Mouse (Mus musculus): ENCODE measurements around the gene Hist1h3g. TPM values are rescaled to one million over a fixed set of nuclear protein-coding genes. Genes with fewer than 3 reads are reported as not detected.
"Not testable (repeated sequence)": the region's sequence is repeated elsewhere in the genome, so short reads cannot be mapped to it uniquely, and the experiment has no call there.

Hist1h3g gene
- total RNA-seq, 2 experiments from 2014 or later = 246 to 363 TPM

DNA sequence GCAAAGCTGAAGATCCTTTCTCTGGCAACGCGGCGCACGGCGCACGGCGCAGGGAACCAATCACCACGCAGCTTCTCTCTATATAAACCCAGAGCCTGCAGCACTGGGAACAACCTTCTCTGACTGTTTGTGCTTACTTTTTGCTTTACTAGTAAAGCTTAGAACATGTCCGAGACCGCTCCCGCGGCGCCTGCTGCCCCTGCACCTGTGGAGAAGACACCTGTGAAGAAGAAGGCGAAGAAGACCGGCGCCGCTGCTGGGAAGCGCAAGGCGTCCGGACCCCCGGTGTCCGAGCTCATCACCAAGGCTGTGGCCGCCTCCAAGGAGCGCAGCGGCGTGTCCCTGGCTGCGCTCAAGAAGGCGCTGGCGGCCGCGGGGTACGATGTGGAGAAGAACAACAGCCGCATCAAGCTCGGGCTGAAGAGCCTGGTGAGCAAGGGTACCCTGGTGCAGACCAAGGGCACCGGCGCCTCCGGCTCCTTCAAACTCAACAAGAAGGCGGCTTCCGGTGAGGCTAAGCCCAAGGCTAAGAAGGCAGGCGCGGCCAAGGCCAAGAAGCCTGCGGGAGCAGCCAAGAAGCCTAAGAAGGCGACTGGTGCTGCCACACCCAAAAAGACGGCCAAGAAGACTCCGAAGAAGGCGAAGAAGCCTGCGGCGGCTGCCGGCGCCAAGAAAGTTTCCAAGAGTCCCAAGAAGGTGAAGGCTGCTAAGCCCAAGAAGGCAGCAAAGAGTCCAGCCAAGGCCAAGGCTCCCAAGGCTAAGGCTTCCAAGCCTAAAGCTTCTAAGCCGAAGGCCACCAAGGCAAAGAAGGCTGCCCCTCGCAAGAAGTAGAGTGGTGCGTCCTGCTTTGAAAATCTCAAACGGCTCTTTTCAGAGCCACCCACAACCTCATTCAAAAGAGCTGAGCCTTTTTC is 20.0 kb downstream of the Hist1h3g start:
- ATAC-seq (replicated peaks; ENCODE audit: poor library complexity) = peak; percentile 57

DNA sequence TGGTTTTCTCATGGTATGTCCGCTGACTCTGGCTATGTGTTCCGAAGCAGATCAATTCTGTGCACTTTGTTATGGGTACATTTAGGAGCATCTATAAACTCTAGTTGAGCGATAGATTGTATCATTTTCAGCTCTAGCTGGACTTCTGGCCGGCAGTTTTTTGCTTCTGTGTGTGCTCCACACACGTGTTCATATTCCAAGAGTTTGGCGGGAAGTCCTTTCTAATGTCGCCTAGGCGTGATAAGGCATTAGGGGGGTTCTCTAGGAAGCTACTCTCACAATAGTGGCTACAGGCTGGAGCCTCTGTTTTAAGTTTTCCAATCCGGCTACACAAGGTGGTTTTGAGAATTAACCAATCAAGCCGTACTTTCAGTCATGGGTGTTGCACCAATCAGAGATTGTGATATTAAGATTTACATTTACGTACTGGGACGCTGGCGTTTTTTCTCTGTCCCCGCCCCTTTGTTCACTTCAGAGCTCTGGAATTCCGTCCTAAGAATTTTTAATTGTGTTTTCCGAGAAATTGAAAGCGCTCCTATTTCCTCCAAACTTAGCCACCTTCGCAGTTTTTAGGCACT is 20.7 kb downstream of the Hist1h3g start:
- ATAC-seq (replicated peaks; ENCODE audit: poor library complexity) = peak; percentile 47

DNA sequence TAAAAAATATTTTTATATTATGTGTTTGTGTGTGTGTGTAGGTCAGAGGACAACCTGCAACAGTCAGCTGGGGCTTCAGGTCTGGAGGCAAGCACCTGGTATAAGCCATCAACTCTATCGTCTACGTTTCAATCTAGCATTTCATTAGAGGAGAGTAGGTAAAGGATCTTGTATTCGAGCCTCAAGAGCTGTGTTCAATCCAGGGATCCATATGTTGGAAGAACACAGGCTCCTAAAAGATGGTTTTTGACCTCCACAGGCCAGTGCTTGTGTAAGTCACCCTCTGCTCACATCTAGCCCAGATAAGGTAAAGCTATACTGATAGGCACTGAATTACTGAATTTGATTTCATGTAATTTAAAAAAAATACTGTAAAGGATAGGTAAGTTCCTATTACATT is 21.7 kb downstream of the Hist1h3g start:
- ATAC-seq (replicated peaks; ENCODE audit: poor library complexity) = no peak

DNA sequence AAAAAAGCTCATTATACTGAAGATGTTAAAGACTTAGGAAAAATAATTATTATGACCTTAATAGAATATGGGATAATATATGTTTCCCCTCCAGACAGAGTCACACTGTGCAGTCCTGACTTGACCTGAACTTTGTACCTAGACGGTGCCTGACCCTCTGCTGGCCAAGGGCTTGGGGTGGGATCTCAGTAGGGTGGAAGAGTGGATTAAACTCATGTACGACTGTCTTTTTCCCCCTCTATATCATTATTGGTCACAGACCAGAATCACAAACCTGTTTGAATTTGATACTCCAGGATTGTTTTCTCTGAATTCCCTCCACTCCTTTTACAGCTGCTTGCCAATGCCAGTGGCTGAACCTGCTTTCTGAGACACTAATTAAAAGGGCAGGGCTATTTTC is 25.5 kb downstream of the Hist1h3g start:
- ATAC-seq (replicated peaks; ENCODE audit: poor library complexity) = not testable (repeated sequence)

DNA sequence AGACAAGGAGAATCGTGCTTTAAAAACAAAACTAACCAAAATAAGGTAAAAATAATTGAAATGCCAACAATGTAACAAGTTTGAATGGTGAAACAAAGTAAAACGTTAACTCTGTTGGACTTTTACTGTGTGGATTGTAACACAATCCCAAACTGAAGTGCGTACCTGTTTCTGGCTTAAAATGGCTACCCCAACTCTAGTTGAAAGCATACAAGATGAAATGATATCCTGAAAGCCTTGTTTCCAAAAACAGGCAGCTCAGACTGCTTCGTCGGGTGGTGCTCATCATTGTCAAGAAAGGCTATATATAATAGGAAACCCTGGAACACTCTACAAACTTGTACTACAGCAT is 26.3 kb downstream of the Hist1h3g start:
- not testable (repeated sequence) for ATAC-seq (replicated peaks; ENCODE audit: poor library complexity)

DNA sequence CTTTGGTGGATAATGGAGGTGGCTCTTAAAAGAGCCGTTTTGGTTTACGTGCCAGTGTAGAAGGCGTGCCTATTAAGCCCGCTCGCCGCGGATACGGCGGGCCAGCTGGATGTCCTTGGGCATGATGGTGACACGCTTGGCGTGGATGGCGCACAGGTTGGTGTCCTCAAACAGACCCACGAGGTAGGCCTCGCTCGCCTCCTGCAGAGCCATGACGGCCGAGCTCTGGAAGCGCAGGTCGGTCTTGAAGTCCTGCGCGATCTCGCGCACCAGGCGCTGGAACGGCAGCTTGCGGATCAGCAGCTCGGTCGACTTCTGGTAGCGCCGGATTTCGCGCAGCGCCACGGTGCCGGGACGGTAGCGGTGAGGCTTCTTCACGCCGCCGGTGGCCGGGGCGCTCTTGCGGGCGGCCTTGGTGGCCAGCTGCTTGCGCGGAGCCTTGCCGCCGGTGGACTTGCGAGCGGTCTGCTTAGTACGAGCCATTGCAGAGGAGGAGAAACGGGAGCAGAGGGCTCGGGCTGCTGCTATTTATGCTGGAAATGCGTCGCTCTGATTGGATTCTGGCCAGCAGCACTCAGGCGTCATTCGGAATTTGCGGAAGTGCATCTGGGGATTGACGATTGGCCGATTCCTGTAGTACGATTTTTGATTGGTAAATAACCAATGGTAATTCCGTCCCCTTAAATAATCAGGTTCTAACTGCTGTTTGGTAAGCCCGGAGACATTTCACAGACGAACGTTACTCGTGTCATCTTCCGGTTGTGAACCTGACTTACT is 26.8 kb downstream of the Hist1h3g start, which contains the start of gene Hist1h3e:
Gene Hist1h3e (minus strand): TSS at position 487 of the 777 bp plus-strand sequence.
- ATAC-seq (replicated peaks; ENCODE audit: poor library complexity) = peak; percentile 85

DNA sequence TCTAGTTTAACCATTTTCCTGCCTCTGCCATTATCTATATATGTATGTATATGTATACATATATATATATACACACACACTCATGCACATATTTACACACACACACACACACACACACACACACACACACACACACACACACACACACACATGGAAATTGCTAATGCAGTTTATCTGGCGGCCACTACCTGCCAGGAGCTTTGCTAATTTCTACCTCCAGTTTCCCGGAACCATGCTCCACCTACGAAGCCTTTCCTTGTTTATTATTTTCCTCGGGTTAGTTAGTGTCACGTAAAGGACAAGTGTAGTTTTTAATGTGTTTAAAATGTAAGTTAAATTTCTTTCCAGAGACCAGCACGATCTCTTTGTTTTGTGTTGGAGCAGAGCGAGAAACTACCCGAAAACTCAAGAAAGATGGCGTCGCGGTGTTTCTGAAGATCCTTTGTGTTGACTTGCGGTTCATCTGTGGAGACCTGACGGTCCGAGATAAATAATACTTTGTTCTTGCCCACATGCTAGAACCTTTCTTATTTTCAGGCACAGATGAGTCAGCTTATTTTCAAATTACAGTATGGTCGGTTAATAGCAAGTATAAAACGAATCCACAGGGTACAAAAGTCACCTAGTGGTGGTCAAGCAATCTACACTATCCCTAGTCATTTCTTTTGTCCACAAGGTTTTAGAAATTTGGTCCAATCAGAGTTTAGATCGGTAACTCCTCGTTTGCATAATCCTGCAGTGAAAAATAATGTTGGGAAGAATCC is 27.7 kb downstream of the Hist1h3g start:
- ATAC-seq (replicated peaks; ENCODE audit: poor library complexity) = peak; percentile 56

DNA sequence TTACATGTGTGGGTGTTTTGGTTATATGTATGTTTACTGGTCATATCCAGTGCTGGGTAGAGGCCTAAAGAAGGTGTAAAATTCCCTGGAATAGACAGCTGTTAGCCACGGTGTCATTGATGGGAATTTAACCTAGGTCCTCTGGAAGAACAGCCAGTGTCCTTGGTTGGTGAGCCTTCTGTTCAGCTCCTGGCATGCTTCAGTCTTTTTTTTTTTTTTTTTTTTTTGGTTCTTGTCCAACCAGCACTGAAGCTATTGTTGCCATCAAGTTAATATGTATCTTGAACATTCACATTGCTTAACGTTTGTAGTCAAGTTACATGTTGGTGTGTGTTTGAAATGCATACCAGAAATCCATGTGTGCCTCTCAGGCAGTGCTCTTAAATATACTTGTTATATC is 29.3 kb downstream of the Hist1h3g start:
- ATAC-seq (replicated peaks; ENCODE audit: poor library complexity) = no peak

DNA sequence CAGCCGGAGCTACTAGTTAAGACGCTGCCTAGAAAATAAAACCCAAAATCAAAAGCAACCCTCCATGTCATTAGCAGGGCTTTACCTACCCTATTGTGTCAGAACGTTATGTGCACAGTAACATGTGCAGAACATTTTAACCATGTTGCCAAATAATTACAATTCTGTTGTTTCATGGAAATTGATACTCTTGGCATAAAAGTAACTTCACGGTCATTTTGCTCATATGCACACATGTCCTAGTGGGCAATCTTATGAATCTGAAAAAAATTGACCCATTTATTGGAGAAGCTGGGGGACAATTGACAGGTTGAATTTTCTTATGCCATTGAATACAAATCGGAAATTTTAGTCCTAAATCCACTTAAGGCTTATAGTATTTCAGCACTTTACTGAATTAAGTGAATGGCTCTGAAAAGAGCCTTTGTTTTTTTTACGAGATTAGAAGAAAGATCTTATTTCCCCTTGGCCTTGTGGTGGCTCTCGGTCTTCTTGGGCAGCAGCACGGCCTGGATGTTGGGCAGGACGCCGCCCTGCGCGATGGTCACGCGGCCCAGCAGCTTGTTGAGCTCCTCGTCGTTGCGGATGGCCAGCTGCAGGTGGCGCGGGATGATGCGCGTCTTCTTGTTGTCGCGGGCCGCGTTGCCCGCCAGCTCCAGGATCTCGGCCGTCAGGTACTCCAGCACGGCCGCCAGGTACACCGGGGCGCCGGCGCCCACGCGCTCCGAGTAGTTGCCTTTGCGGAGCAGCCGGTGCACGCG is 35.2 kb downstream of the Hist1h3g start:
- ATAC-seq (replicated peaks; ENCODE audit: poor library complexity) = not testable (repeated sequence)

DNA sequence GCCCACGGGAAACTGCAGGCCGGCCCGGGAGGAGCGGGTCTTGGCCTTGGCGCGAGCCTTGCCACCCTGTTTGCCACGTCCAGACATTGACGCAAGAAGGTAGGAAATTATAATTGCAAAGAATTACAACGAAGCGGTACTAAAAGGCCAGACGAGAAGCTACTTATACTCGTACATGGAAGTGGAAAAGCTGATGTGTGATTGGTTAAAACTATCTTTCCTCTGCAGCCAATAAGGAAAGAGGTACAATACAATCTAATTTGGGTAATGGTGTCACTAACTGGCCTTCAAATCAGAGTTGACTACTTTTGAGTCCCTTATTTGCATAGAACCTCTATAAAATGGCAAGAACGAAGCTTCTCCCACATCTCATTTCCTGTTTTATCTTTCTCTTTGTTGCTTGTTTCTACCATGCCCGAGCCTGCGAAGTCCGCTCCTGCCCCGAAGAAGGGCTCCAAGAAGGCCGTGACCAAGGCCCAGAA is 35.8 kb downstream of the Hist1h3g start, which contains the start of the genes Hist1h2ae and Hist1h2bg:
Gene Hist1h2ae (minus strand): TSS at position 199 of the 482 bp plus-strand sequence.
Gene Hist1h2bg (plus strand): TSS at position 375 of the 482 bp plus-strand sequence.
- peak; percentile 72 for ATAC-seq (replicated peaks; ENCODE audit: poor library complexity)

DNA sequence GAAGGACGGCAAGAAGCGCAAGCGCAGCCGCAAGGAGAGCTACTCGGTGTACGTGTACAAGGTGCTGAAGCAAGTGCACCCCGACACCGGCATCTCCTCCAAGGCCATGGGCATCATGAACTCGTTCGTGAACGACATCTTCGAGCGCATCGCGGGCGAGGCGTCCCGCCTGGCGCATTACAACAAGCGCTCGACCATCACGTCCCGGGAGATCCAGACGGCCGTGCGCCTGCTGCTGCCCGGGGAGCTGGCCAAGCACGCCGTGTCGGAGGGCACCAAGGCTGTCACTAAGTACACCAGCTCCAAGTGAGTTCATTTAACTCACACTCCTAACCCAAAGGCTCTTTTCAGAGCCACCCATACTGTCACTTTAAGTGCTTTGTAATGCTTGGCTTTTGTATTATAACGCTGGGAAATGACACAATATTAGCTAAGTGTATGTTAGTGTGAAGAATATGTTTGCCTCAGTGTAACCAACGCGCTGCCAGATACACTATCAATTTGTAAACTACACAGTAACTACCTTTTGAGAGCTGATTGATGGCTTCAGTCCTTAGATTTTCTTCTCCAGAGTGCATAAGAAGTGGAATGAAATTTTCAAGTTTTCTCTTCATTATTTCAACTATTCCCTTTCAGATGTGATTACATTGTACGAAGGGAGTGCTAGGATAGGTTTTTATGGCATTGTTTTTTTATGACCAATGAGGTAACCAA is 36.4 kb downstream of the Hist1h3g start:
- peak; percentile 23 for ATAC-seq (replicated peaks; ENCODE audit: poor library complexity)

DNA sequence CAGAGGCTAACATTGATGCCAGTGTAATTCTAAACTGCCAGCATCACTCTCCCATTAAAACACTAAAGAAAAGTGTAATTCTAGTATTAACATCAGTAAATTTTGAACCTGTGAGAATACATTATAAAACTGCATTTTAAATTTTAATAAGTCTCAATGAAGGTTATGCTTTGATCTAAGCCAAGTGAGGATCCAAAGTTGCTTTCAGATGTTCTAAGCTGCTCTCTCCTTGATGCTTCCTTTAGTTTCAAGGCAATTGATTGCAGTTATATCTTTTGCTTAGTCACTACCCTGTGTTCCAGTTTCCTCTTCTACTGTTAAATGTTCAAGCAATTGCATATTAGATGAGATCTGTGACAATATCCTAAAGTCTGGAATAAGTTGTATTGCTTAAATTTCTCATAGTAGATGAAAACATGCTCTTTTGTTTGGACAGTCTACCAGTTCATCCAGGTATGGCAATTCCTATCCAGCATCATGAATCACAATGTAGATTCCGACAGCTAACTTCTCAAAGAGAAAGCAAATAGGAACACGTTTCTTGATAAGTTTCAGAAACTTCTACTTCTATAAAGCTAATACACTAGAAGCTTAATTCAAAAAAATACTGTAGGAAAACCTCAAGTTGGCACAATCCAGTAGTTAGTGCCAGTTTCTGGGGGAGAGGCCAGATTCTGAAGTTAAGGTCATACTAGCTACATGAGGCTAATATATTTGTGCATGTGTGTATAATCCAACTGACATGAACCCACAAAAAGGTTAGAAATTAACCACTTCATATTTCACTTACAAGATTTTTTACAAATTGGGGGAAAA is 37.2 kb downstream of the Hist1h3g start:
- ATAC-seq (replicated peaks; ENCODE audit: poor library complexity) = no peak

DNA sequence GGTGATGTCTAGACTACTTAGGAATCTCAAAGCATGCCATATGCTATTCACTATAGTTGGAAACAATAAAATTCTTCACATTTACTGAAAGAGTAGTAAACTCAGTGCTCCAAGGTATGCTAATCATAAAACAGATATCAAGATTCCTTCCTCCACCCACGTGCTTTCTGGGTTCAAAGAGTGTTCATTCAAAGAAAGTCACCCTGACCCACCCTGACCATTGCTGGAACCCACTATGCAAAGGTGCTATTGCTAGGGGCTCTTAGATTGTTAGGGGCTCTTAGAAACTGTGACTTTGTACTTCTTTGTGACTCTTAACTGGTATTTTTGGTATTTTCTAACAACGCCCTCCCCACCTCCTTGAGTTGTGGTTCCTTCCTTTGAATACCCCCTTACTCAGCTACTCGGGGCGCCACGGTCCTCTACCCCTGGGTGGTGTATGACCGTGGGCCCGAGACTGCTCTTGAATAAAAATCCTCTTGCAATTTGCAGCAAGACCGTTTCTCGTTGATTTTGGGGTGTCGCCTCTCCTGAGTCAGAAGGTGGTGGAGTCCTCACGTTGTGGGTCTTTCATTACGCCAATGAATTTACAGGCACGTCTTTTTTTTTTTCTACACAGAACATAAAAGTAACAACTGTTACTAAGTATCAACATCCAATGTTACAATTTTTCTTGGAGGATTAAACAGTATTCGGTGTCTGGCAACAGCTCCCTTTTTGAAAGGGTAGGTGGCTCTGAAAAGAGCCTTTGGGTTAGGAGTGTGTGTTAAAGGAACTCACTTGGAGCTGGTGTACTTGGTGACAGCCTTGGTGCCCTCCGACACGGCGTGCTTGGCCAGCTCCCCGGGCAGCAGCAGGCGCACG is 38.0 kb downstream of the Hist1h3g start:
- not testable (repeated sequence) for ATAC-seq (replicated peaks; ENCODE audit: poor library complexity)

DNA sequence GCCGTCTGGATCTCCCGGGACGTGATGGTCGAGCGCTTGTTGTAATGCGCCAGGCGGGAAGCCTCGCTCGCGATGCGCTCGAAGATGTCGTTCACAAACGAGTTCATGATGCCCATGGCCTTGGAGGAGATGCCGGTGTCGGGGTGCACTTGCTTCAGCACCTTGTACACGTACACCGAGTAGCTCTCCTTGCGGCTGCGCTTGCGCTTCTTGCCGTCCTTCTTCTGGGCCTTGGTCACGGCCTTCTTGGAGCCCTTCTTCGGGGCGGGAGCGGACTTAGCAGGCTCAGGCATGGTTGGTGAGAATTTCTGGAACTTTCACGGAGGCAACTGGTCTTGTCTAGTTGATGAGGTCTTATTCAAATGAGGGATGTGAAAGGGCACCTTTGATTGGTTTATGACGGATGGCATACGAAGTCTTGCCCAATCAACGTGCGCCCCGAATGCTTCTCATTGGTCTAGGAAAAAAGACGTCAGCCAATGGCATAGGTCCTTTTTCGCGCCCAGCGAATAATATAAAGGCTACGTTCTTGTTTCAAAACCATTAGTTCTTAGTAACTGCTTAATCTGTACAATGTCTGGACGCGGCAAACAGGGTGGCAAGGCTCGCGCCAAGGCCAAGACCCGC is 38.8 kb downstream of the Hist1h3g start, which contains the start of the genes Hist1h2bf and Hist1h2ad:
Gene Hist1h2bf (minus strand): TSS at position 299 of the 627 bp plus-strand sequence.
Gene Hist1h2ad (plus strand): TSS at position 484 of the 627 bp plus-strand sequence.
- peak; percentile 67 for ATAC-seq (replicated peaks; ENCODE audit: poor library complexity)

DNA sequence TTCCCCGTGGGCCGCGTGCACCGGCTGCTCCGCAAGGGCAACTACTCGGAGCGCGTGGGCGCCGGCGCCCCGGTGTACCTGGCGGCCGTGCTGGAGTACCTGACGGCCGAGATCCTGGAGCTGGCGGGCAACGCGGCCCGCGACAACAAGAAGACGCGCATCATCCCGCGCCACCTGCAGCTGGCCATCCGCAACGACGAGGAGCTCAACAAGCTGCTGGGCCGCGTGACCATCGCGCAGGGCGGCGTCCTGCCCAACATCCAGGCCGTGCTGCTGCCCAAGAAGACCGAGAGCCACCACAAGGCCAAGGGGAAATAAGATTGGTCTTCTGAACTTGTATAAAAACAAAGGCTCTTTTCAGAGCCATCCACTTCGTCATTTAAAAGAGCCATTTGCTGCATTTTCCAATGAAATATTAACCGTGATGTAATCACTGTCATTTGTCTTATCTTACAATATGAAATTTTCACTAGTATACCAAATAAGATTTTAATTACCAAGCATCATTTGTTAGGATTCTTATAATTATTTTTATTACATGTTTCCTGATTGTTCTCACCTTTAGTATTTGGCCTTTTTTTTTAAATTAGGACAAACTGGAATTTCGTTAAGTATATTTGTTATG is 39.4 kb downstream of the Hist1h3g start:
- not testable (repeated sequence) for ATAC-seq (replicated peaks; ENCODE audit: poor library complexity)

DNA sequence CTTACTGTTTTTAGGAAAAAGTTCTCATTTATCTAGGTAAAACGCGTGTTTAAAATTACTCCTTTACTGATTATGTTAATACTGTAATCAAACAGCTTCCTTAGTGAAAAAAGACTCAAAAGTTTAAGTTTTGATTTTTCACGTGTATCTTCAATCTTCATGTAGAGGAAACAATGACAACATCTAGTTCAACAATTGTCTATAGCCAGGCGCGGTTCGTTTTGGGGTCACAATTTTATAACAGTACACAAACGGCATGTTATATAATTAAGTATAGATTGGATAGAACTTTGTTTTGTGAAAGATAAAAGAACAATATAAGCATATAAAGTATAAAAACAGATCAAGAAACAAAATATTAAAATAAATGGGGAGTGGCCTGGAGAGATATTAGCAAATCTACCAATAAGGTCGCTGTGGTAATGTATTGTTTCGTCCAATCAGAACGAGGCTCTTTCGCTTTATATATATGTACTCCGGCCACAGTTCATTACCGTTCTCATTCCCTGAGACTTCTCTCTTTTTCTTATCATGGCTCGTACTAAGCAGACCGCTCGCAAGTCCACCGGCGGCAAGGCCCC is 40.1 kb downstream of the Hist1h3g start, which contains the start of gene Hist1h3d:
Gene Hist1h3d (plus strand): TSS at position 493 of the 581 bp plus-strand sequence.
- peak; percentile 38 for ATAC-seq (replicated peaks; ENCODE audit: poor library complexity)
